Mouse (Mus musculus) forebrain, embryonic 11.5 days (tissue): Measurements from ENCODE around the gene Alkbh7. TPM values are rescaled to one million over a fixed set of nuclear protein-coding genes. Genes with fewer than 3 reads are reported as not detected.
A peak's percentile ranks its signal among the peaks of the same experiment; 100 is the strongest.

Experiments
- ATAC-seq: fragments of 200-750 bp; cut with Nextera tagmentation; replicated peaks from 2 replicates; pipeline ENCODE4 v1.8.0; 2017; ENCODE audit warnings: moderate TSS enrichment; ENCODE audit not compliant: low FRiP score
- DNase-seq: peaks from one replicate; pipeline ENCODE4 v3.0.0-alpha.2; 2017; ENCODE audit warnings: low spot score
- H3K27ac ChIP-seq: fragments of 300-500 bp; sonication (generic); 2 replicates; pipeline ENCODE4 v1.5.1; 2014; ENCODE audit warnings: low read depth, low read length
- H3K27me3 ChIP-seq: fragments of 300-500 bp; sonication (generic); 2 replicates; pipeline ENCODE4 v1.6.1; 2014; ENCODE audit warnings: mild to moderate bottlenecking, low read length, mixed read lengths; ENCODE audit not compliant: control insufficient read depth, insufficient read depth
- H3K36me3 ChIP-seq: fragments of 300-500 bp; sonication (generic); 2 replicates; pipeline ENCODE4 v1.6.1; 2014; ENCODE audit warnings: mild to moderate bottlenecking, low read length, moderate library complexity, mixed read lengths; ENCODE audit not compliant: control insufficient read depth, insufficient read depth
- H3K4me1 ChIP-seq: fragments of 300-500 bp; sonication (generic); replicated peaks from 2 replicates; pipeline ENCODE4 v1.6.1; 2014; ENCODE audit warnings: low read length, mixed read lengths; ENCODE audit not compliant: control insufficient read depth, insufficient read depth
- H3K4me2 ChIP-seq: fragments of 300-500 bp; sonication (generic); 2 replicates; pipeline ENCODE4 v1.6.1; 2014; ENCODE audit warnings: low read depth, mild to moderate bottlenecking, low read length, moderate library complexity, mixed read lengths; ENCODE audit not compliant: severe bottlenecking
- H3K4me3 ChIP-seq: fragments of 300-500 bp; sonication (generic); 2 replicates; pipeline ENCODE4 v1.5.1; 2014; ENCODE audit warnings: low read depth, low read length
- H3K9ac ChIP-seq: fragments of 300-500 bp; sonication (generic); 2 replicates; pipeline ENCODE4 v1.6.1; 2014; ENCODE audit warnings: low read length
- H3K9me3 ChIP-seq: fragments of 300-500 bp; sonication (generic); 2 replicates; pipeline ENCODE4 v1.6.1; 2016; ENCODE audit warnings: low read length, mixed read lengths; ENCODE audit not compliant: control insufficient read depth
- WGBS: fragments of 180-500 bp; shearing (Covaris S2); extraction: QIAGEN DNeasy Blood & Tissue Kit; methylation state at CpG from one replicate; pipeline ENCODE4 v1.1.7; 2014; 5-methylcytosine and 5-hydroxymethylcytosine counted together
- polyA plus RNA-seq: library from polyadenylated mRNA; unstranded; fragments of >200 nt; fragmentation: Nextera tagmentation; extraction: Ambion mirVana; gene quantifications from 2 replicates; pipeline ENCODE4 v1.2.1, GENCODE M21; 2014

Gene Alkbh7
- polyA plus RNA-seq = 29.3 and 34.8 TPM in 2 replicates

- Histone ChIP-seq H3K9ac (peak within 1 kb of the TSS; percentile 62), H3K27ac (peak within 1 kb of the TSS; percentile 57; the same call in 1 of the 2 replicates), H3K9me3 (no peaks in the 10 kb centered on the region), H3K27me3 (no peaks in the 10 kb centered on the region), H3K4me1 (peaks cover 6% of the 10 kb centered on the region; the same call in 1 of the 2 replicates), H3K4me3 (peak within 1 kb of the TSS; percentile 81), H3K36me3 (peaks cover 16% of the 10 kb centered on the region), H3K4me2 (peak within 1 kb of the TSS; percentile 62)
- under 1% methylated on average over 38 of the region's 38 CpGs for WGBS
- ATAC-seq (peak; percentile 99), DNase-seq (peak; percentile 94)
Observed at GRCm38 (mm10) chr17:56997029-56997667, at the start of gene Alkbh7. Gene Alkbh7, plus strand, starts transcription at chr17:56997339.

GRCm38 (mm10) chr17:56950915-56951314 is 46.2 kb upstream of the Alkbh7 start:
- Histone ChIP-seq H3K4me1 (no peaks in the 10 kb centered on the region), H3K9ac (no peak overlapping the region), H3K27me3 (no peaks in the 10 kb centered on the region), H3K9me3 (no peaks in the 10 kb centered on the region), H3K4me2 (no peak overlapping the region), H3K4me3 (no peak overlapping the region), H3K36me3 (no peaks in the 10 kb centered on the region), H3K27ac (no peak overlapping the region)
- peak; percentile 76 for DNase-seq
- 20% methylated on average over 3 of the region's 3 CpGs for WGBS
- no peak for ATAC-seq

GRCm38 (mm10) chr17:56952639-56953038 is 44.5 kb upstream of the Alkbh7 start:
- Histone ChIP-seq H3K4me3 (no peak overlapping the region), H3K4me1 (no peaks in the 10 kb centered on the region), H3K4me2 (no peak overlapping the region), H3K27me3 (no peaks in the 10 kb centered on the region), H3K27ac (no peak overlapping the region), H3K36me3 (no peaks in the 10 kb centered on the region), H3K9ac (no peak overlapping the region), H3K9me3 (no peaks in the 10 kb centered on the region)
- ATAC-seq (no peak), DNase-seq (no peak)
- WGBS = 88% methylated on average over 1 of the region's 1 CpGs

- no peaks in the 10 kb centered on the region for H3K9me3 ChIP-seq
- H3K9ac ChIP-seq = no peak overlapping the region
- peak; percentile 33 for DNase-seq
- WGBS = 85% methylated on average over 7 of the region's 7 CpGs
- no peak overlapping the region for H3K4me3 ChIP-seq
- H3K4me2 ChIP-seq = no peak overlapping the region
- no peaks in the 10 kb centered on the region for H3K27me3 ChIP-seq
- no peaks in the 10 kb centered on the region for H3K36me3 ChIP-seq
- H3K27ac ChIP-seq = no peak overlapping the region
- no peaks in the 10 kb centered on the region for H3K4me1 ChIP-seq
- ATAC-seq = no peak
Observed at GRCm38 (mm10) chr17:56954871-56955270, 42.3 kb upstream of the Alkbh7 start.

GRCm38 (mm10) chr17:56957763-56958429 is 39.2 kb upstream of the Alkbh7 start:
- Histone ChIP-seq H3K27ac (no peak overlapping the region), H3K4me1 (no peaks in the 10 kb centered on the region), H3K9me3 (no peaks in the 10 kb centered on the region), H3K9ac (no peak overlapping the region), H3K4me2 (no peak overlapping the region), H3K36me3 (no peaks in the 10 kb centered on the region), H3K27me3 (no peaks in the 10 kb centered on the region), H3K4me3 (no peak overlapping the region)
- DNase-seq = peak; percentile 53
- 39% methylated on average over 11 of the region's 11 CpGs for WGBS
- no peak for ATAC-seq

- Histone ChIP-seq H3K27me3 (no peaks in the 10 kb centered on the region), H3K4me2 (no peak overlapping the region), H3K4me3 (no peak overlapping the region), H3K9me3 (no peaks in the 10 kb centered on the region), H3K27ac (no peak overlapping the region), H3K9ac (no peak overlapping the region), H3K36me3 (no peaks in the 10 kb centered on the region), H3K4me1 (no peaks in the 10 kb centered on the region)
- no peak for ATAC-seq
- DNase-seq = no peak
- WGBS = 83% methylated on average over 4 of the region's 4 CpGs
Observed at GRCm38 (mm10) chr17:56958667-56959066, 38.5 kb upstream of the Alkbh7 start.

GRCm38 (mm10) chr17:56961880-56962279 is 35.3 kb upstream of the Alkbh7 start:
- no peak overlapping the region for H3K4me2 ChIP-seq
- no peak overlapping the region for H3K9ac ChIP-seq
- no peaks in the 10 kb centered on the region for H3K36me3 ChIP-seq
- no peaks in the 10 kb centered on the region for H3K4me1 ChIP-seq
- no peaks in the 10 kb centered on the region for H3K9me3 ChIP-seq
- H3K27ac ChIP-seq = no peak overlapping the region
- WGBS = 88% methylated on average over 4 of the region's 4 CpGs
- H3K27me3 ChIP-seq = no peaks in the 10 kb centered on the region
- DNase-seq (no peak), ATAC-seq (no peak)
- no peak overlapping the region for H3K4me3 ChIP-seq

- ATAC-seq (no peak), DNase-seq (peak; percentile 2)
- H3K4me2 ChIP-seq = no peak overlapping the region
- H3K36me3 ChIP-seq = no peaks in the 10 kb centered on the region
- 79% methylated on average over 5 of the region's 5 CpGs for WGBS
- no peaks in the 10 kb centered on the region for H3K27me3 ChIP-seq
- no peaks in the 10 kb centered on the region for H3K4me1 ChIP-seq
- no peak overlapping the region for H3K27ac ChIP-seq
- no peak overlapping the region for H3K4me3 ChIP-seq
- H3K9me3 ChIP-seq = no peaks in the 10 kb centered on the region
- no peak overlapping the region for H3K9ac ChIP-seq
Observed at GRCm38 (mm10) chr17:56962642-56963405, 34.3 kb upstream of the Alkbh7 start.
